Mouse (Mus musculus) hindbrain, embryonic 13.5 days (tissue): Measurements from ENCODE around the gene Dcst2. TPM values are rescaled to one million over a fixed set of nuclear protein-coding genes. Genes with fewer than 3 reads are reported as not detected.
A peak's percentile ranks its signal among the peaks of the same experiment; 100 is the strongest.

ENCODE experiments used
- ATAC-seq: fragments of 200-750 bp; cut with Nextera tagmentation; 2 replicates; pipeline ENCODE4 v1.8.0; 2017; ENCODE audit warnings: moderate TSS enrichment; ENCODE audit not compliant: low FRiP score
- H3K27ac ChIP-seq: fragments of 300-500 bp; sonication (generic); 2 replicates; pipeline ENCODE4 v1.5.1; 2015; ENCODE audit warnings: inconsistent platforms, mild to moderate bottlenecking, moderate library complexity
- H3K27me3 ChIP-seq: fragments of 300-500 bp; sonication (generic); 2 replicates; pipeline ENCODE4 v1.6.1; 2015; ENCODE audit warnings: mild to moderate bottlenecking, inconsistent platforms
- H3K36me3 ChIP-seq: fragments of 300-500 bp; sonication (generic); 2 replicates; pipeline ENCODE4 v1.6.1; 2015; ENCODE audit warnings: mild to moderate bottlenecking, inconsistent platforms
- H3K4me1 ChIP-seq: fragments of 300-500 bp; sonication (generic); replicated peaks from 2 replicates; pipeline ENCODE4 v1.6.1; 2015; ENCODE audit warnings: inconsistent platforms
- H3K4me2 ChIP-seq: fragments of 300-500 bp; sonication (generic); 2 replicates; pipeline ENCODE4 v1.6.1; 2015; ENCODE audit warnings: inconsistent platforms, mild to moderate bottlenecking, moderate library complexity
- H3K4me3 ChIP-seq: fragments of 300-500 bp; sonication (generic); 2 replicates; pipeline ENCODE4 v1.5.1; 2015; ENCODE audit warnings: mild to moderate bottlenecking, inconsistent platforms
- H3K9ac ChIP-seq: fragments of 300-500 bp; sonication (generic); 2 replicates; pipeline ENCODE4 v1.6.1; 2015; ENCODE audit warnings: mild to moderate bottlenecking, inconsistent platforms
- H3K9me3 ChIP-seq: fragments of 300-500 bp; sonication (generic); 2 replicates; pipeline ENCODE4 v1.6.1; 2016; ENCODE audit warnings: inconsistent platforms
- WGBS: fragments of 180-500 bp; shearing (Covaris S2); methylation state at CpG from one replicate; pipeline ENCODE4 v1.1.7; 2015; 5-methylcytosine and 5-hydroxymethylcytosine counted together
- polyA plus RNA-seq: library from polyadenylated mRNA; unstranded; fragments of >200 nt; fragmentation: Nextera tagmentation; extraction: Ambion mirVana; gene quantifications from 2 replicates; pipeline ENCODE4 v1.2.1, GENCODE M21; 2015

Gene Dcst2
- polyA plus RNA-seq, 1 experiment from 2014 or later: 0.14 TPM

GRCm38 (mm10) chr3:89394006-89394893, 32.5 kb downstream of the Dcst2 start, which contains the start of gene Zbtb7b:
TSS of gene Zbtb7b (minus strand) at chr3:89394776.
- peak within 1 kb of the TSS; percentile 99 for H3K4me2 ChIP-seq
- peaks cover 70% of the 10 kb centered on the region for H3K4me1 ChIP-seq
- H3K4me3 ChIP-seq: peak within 1 kb of the TSS; percentile 52
- no peaks in the 10 kb centered on the region for H3K9me3 ChIP-seq
- peak within 1 kb of the TSS; percentile 58; the same call in 1 of the 2 replicates for H3K27ac ChIP-seq
- peak within 1 kb of the TSS; percentile 68 for H3K9ac ChIP-seq
- WGBS: 0% methylated on average over 39 of the region's 42 CpGs
- H3K27me3 ChIP-seq: peaks cover 50% of the 10 kb centered on the region
- ATAC-seq: peak; percentile 53
- no peaks in the 10 kb centered on the region; the same call in 1 of the 2 replicates for H3K36me3 ChIP-seq

- Histone ChIP-seq H3K36me3 (no peaks in the 10 kb centered on the region; the same call in 1 of the 2 replicates), H3K9me3 (no peaks in the 10 kb centered on the region), H3K27me3 (peaks cover 50% of the 10 kb centered on the region), H3K4me3 (peak overlapping the region; percentile 52), H3K4me2 (peak overlapping the region; percentile 99), H3K9ac (peak overlapping the region; percentile 51; the same call in 1 of the 2 replicates), H3K27ac (0 out of 2 replicates have a peak overlapping the region, but pooled peaks have one; percentile 58), H3K4me1 (peaks cover 70% of the 10 kb centered on the region)
- no peak for ATAC-seq
- WGBS: under 1% methylated on average over 11 of the region's 12 CpGs
Measured at GRCm38 (mm10) chr3:89394894-89395256, 33.1 kb downstream of the Dcst2 start.

- ATAC-seq: no peak
- H3K4me3 ChIP-seq: peak overlapping the region; percentile 52
- peaks cover 65% of the 10 kb centered on the region for H3K4me1 ChIP-seq
- no peaks in the 10 kb centered on the region; the same call in 1 of the 2 replicates for H3K36me3 ChIP-seq
- H3K27me3 ChIP-seq: peaks cover 50% of the 10 kb centered on the region
- peak overlapping the region; percentile 99 for H3K4me2 ChIP-seq
- peak overlapping the region; percentile 51; the same call in 1 of the 2 replicates for H3K9ac ChIP-seq
- no peaks in the 10 kb centered on the region for H3K9me3 ChIP-seq
- 3% methylated on average over 10 of the region's 10 CpGs for WGBS
- 0 out of 2 replicates have a peak overlapping the region, but pooled peaks have one; percentile 58 for H3K27ac ChIP-seq
Measured at GRCm38 (mm10) chr3:89395419-89395805, 33.6 kb downstream of the Dcst2 start.

GRCm38 (mm10) chr3:89395806-89396653, 34.3 kb downstream of the Dcst2 start:
- Histone ChIP-seq H3K27ac (no peak overlapping the region), H3K9me3 (no peaks in the 10 kb centered on the region), H3K4me3 (peak overlapping the region; percentile 52), H3K4me1 (peaks cover 58% of the 10 kb centered on the region), H3K36me3 (no peaks in the 10 kb centered on the region; the same call in 1 of the 2 replicates), H3K9ac (peak overlapping the region; percentile 46), H3K27me3 (peaks cover 47% of the 10 kb centered on the region), H3K4me2 (peak overlapping the region; percentile 99)
- WGBS: under 1% methylated on average over 42 of the region's 44 CpGs
- no peak for ATAC-seq

- no peak for ATAC-seq
- Histone ChIP-seq H3K4me1 (peaks cover 52% of the 10 kb centered on the region), H3K9me3 (no peaks in the 10 kb centered on the region), H3K36me3 (peaks cover 5% of the 10 kb centered on the region; the same call in 1 of the 2 replicates), H3K27me3 (peaks cover 47% of the 10 kb centered on the region), H3K9ac (peak overlapping the region; percentile 46; the same call in 1 of the 2 replicates), H3K4me3 (peak overlapping the region; percentile 52), H3K4me2 (peak overlapping the region; percentile 99), H3K27ac (no peak overlapping the region)
- WGBS: under 1% methylated on average over 4 of the region's 4 CpGs
Measured at GRCm38 (mm10) chr3:89396654-89397005, 34.9 kb downstream of the Dcst2 start.

GRCm38 (mm10) chr3:89401329-89401728, 39.6 kb downstream of the Dcst2 start:
- Histone ChIP-seq H3K4me2 (no peak overlapping the region), H3K27me3 (peaks cover 6% of the 10 kb centered on the region), H3K36me3 (peaks cover 51% of the 10 kb centered on the region), H3K9me3 (no peaks in the 10 kb centered on the region), H3K4me1 (peaks cover 5% of the 10 kb centered on the region; the same call in 1 of the 2 replicates), H3K9ac (no peak overlapping the region), H3K4me3 (no peak overlapping the region), H3K27ac (no peak overlapping the region)
- ATAC-seq: no peak
- 92% methylated on average over 7 of the region's 7 CpGs for WGBS

- no peak for ATAC-seq
- H3K4me2 ChIP-seq: no peak within 1 kb of the TSS
- H3K9me3 ChIP-seq: no peaks in the 10 kb centered on the region
- no peak within 1 kb of the TSS for H3K4me3 ChIP-seq
- 67% methylated on average over 5 of the region's 5 CpGs for WGBS
- H3K27ac ChIP-seq: no peak within 1 kb of the TSS
- H3K36me3 ChIP-seq: peaks cover 62% of the 10 kb centered on the region
- H3K27me3 ChIP-seq: no peaks in the 10 kb centered on the region
- peaks cover 7% of the 10 kb centered on the region; the same call in 1 of the 2 replicates for H3K4me1 ChIP-seq
- no peak within 1 kb of the TSS for H3K9ac ChIP-seq
Measured at GRCm38 (mm10) chr3:89402693-89403092, 40.9 kb downstream of the Dcst2 start, which contains the start of gene Lenep. TSS of gene Lenep (minus strand) at chr3:89402793.

- peaks cover 68% of the 10 kb centered on the region for H3K36me3 ChIP-seq
- no peak for ATAC-seq
- 94% methylated on average over 6 of the region's 6 CpGs for WGBS
Measured at GRCm38 (mm10) chr3:89406887-89407286, 45.1 kb downstream of the Dcst2 start.

GRCm38 (mm10) chr3:89408448-89408847, 46.7 kb downstream of the Dcst2 start:
- Histone ChIP-seq H3K27me3 (no peaks in the 10 kb centered on the region), H3K27ac (no peak overlapping the region), H3K4me1 (peaks cover 34% of the 10 kb centered on the region), H3K9ac (no peak overlapping the region), H3K36me3 (peaks cover 52% of the 10 kb centered on the region), H3K4me2 (no peak overlapping the region), H3K4me3 (no peak overlapping the region), H3K9me3 (no peaks in the 10 kb centered on the region)
- WGBS: 68% methylated on average over 16 of the region's 16 CpGs
- ATAC-seq: no peak

More at GRCm38 (mm10) chr3:89406887-89407286, 45.1 kb downstream of the Dcst2 start:
- no peak overlapping the region for H3K4me2 ChIP-seq
- no peak overlapping the region for H3K4me3 ChIP-seq
- no peak overlapping the region for H3K27ac ChIP-seq
- H3K27me3 ChIP-seq: no peaks in the 10 kb centered on the region
- H3K4me1 ChIP-seq: peaks cover 28% of the 10 kb centered on the region
- no peaks in the 10 kb centered on the region for H3K9me3 ChIP-seq
- H3K9ac ChIP-seq: no peak overlapping the region

GRCm38 (mm10) chr3:89409701-89410100, 47.9 kb downstream of the Dcst2 start:
- Histone ChIP-seq H3K27ac (no peak overlapping the region), H3K9ac (no peak overlapping the region), H3K4me1 (peaks cover 34% of the 10 kb centered on the region), H3K9me3 (no peaks in the 10 kb centered on the region), H3K4me2 (no peak overlapping the region), H3K36me3 (peaks cover 49% of the 10 kb centered on the region), H3K27me3 (no peaks in the 10 kb centered on the region), H3K4me3 (no peak overlapping the region)
- ATAC-seq: no peak
- WGBS: 95% methylated on average over 3 of the region's 3 CpGs

GRCm38 (mm10) chr3:89410864-89411263, 49.1 kb downstream of the Dcst2 start:
- 82% methylated on average over 10 of the region's 10 CpGs for WGBS
- H3K4me1 ChIP-seq: peaks cover 34% of the 10 kb centered on the region
- H3K36me3 ChIP-seq: peaks cover 48% of the 10 kb centered on the region
- H3K4me3 ChIP-seq: peak overlapping the region; percentile 47
- H3K9me3 ChIP-seq: no peaks in the 10 kb centered on the region
- H3K27ac ChIP-seq: peak overlapping the region; percentile 78
- peak overlapping the region; percentile 72 for H3K9ac ChIP-seq
- no peak for ATAC-seq
- no peaks in the 10 kb centered on the region for H3K27me3 ChIP-seq
- peak overlapping the region; percentile 69 for H3K4me2 ChIP-seq
